Mouse (Mus musculus) heart, adult 2 months (tissue): ENCODE measurements around the gene Gm17364.

ENCODE experiments used
- CTCF ChIP-seq: fragments of 200-600 bp; IDR thresholded peaks from 2 replicates; pipeline ENCODE4 v1.8.1; 2022; ENCODE audit warnings: antibody characterized with exemption, mild to moderate bottlenecking, moderate library complexity
- EP300 ChIP-seq: fragments of 200-500 bp; IDR thresholded peaks from 2 replicates; pipeline ENCODE4 v1.6.1; 2011; ENCODE audit warnings: low read depth, low read length, control low read depth; ENCODE audit not compliant: insufficient read depth
- POLR2A ChIP-seq: fragments of 200-500 bp; IDR thresholded peaks from 2 replicates; pipeline ENCODE4 v1.6.1; 2011; ENCODE audit warnings: mild to moderate bottlenecking, low read depth, low read length, control low read depth; ENCODE audit not compliant: insufficient read depth

GRCm38 (mm10) chr13:41298533-41298932 is 24.8 kb upstream of the Gm17364 start:
- TF ChIP-seq CTCF (peak; percentile 20; the same call in 1 of the 2 replicates), POLR2A (no peak), EP300 (no peak)
